ENCODE assay signal across 14 mouse cellular contexts in genomic region chr9:82884177-82884576, GRCm38 (mm10). TPM values are rescaled to one million over a fixed set of nuclear protein-coding genes. Genes with fewer than 3 reads are reported as not detected.
DNase-seq lines count a peak whose midpoint lies in the region; ATAC-seq and TF ChIP-seq lines count a peak whose summit lies in the region.
"Had no signal": no experiment of that assay in that cellular context is flagged by ENCODE, and none has a peak within 500 bp of the region (broad histone marks: within the 10 kb centered on the region; RNA-seq: fewer than 3 reads in every experiment).

No protein-coding gene starts in this region.

- H3K9me3 ChIP-seq in lung, embryonic 14.5 days (ENCODE audit: low read depth, low read length) = no peaks in the 10 kb centered on the region
- H3K9me3 ChIP-seq: heart, embryonic 10.5 days; limb, embryonic 13.5 days had no signal

- TF ChIP-seq CTCF in lung, embryonic 14.5 days (IDR thresholded peaks at IDR 0.05; ENCODE audit: low read depth) = peak; percentile 26

- H3K4me1 ChIP-seq in lung, embryonic 14.5 days (ENCODE audit: insufficient read depth) = no peaks in the 10 kb centered on the region
- H3K4me1 ChIP-seq: heart, embryonic 10.5 days; limb, embryonic 13.5 days had no signal

- H3K9ac ChIP-seq in lung, embryonic 14.5 days = no peak overlapping the region
- H3K9ac ChIP-seq: limb, embryonic 13.5 days had no signal

- no peak overlapping the region for H3K4me3 ChIP-seq in lung, embryonic 14.5 days (ENCODE audit: low read depth, low read length)
- H3K4me3 ChIP-seq: heart, embryonic 10.5 days; limb, embryonic 13.5 days had no signal

- ATAC-seq in lung, embryonic 14.5 days (ENCODE audit: insufficient read depth) = no peak

- no peak overlapping the region for H3K27ac ChIP-seq in lung, embryonic 14.5 days (ENCODE audit: low read depth)
- H3K27ac ChIP-seq: heart, embryonic 10.5 days; limb, embryonic 13.5 days had no signal

- DNase-seq in embryo, embryonic 10.5 days (ENCODE audit: low spot score) = peak; percentile 43
- no peak for DNase-seq in embryo, embryonic 10 days (ENCODE audit: low spot score)
- DNase-seq in lung, embryonic 14.5 days = peak; percentile 12
- no peak for DNase-seq in lung, postnatal 4 days
- DNase-seq in CD4-positive helper T cell, adult 2 months (ENCODE audit: low read depth, low spot score) = peak; percentile 20
- peak; percentile 8 for DNase-seq in c-Kit-positive CD71-positive TER-119-positive erythroid progenitor cells, embryonic 14.5 days (ENCODE audit: low spot score)
- no peak for DNase-seq in left cerebral cortex, adult 8-10 months (ENCODE audit: low spot score in 2 of 2)
- no peak for DNase-seq in cerebellum, adult 11-12 months
- DNase-seq: embryo, embryonic 11 days; kidney, adult 8-10 months; layer of hippocampus, adult 9-11 months; lung, postnatal 14 days had no signal

- H3K36me3 ChIP-seq in lung, embryonic 14.5 days (ENCODE audit: insufficient read depth) = peaks cover 65% of the 10 kb centered on the region

- H3K27me3 ChIP-seq in lung, embryonic 14.5 days (ENCODE audit: insufficient read depth, low read length) = no peaks in the 10 kb centered on the region
- H3K27me3 ChIP-seq: limb, embryonic 13.5 days had no signal

- H3K4me2 ChIP-seq in lung, embryonic 14.5 days = no peak overlapping the region
- H3K4me2 ChIP-seq: limb, embryonic 13.5 days had no signal

RNA-seq across cellular contexts. Expression of gene Irak1bp1, which starts 54.8 kb away (rescaled TPM):
- polyA plus RNA-seq in lung, embryonic 14.5 days (2014; fragmentation: Nextera tagmentation; extraction: Ambion mirVana) = 24.9 and 26.6 TPM in 2 replicates
- 10 to 100 TPM; 15.0 to 17.6 (median 16.6) TPM for total RNA-seq in left cerebral cortex, adult 8-10 months (2022)

Comparison
In these comparisons a context has a peak if more than half of its experiments do, and no peak if none do; other contexts are left out.
1. DNase-seq: peak in embryo, embryonic 10.5 days (single experiment), lung, embryonic 14.5 days (single experiment), CD4-positive helper T cell, adult 2 months (single experiment) and c-Kit-positive CD71-positive TER-119-positive erythroid progenitor cells, embryonic 14.5 days (single experiment); none in embryo, embryonic 10 days (single experiment), lung, postnatal 4 days (0 of 2), left cerebral cortex, adult 8-10 months (0 of 2) and cerebellum, adult 11-12 months (single experiment).